Mouse (Mus musculus) lung, adult 18-20 months (tissue): ENCODE data around the gene Pdx1.
A peak's percentile ranks its signal among the peaks of the same experiment; 100 is the strongest.

Source experiments
- DNase-seq, 2 experiments: peaks; one replicate each; pipeline ENCODE4 v3.0.0; 2022; ENCODE audit warnings: mixed read lengths in 2 of 2

Pdx1 gene

DNA sequence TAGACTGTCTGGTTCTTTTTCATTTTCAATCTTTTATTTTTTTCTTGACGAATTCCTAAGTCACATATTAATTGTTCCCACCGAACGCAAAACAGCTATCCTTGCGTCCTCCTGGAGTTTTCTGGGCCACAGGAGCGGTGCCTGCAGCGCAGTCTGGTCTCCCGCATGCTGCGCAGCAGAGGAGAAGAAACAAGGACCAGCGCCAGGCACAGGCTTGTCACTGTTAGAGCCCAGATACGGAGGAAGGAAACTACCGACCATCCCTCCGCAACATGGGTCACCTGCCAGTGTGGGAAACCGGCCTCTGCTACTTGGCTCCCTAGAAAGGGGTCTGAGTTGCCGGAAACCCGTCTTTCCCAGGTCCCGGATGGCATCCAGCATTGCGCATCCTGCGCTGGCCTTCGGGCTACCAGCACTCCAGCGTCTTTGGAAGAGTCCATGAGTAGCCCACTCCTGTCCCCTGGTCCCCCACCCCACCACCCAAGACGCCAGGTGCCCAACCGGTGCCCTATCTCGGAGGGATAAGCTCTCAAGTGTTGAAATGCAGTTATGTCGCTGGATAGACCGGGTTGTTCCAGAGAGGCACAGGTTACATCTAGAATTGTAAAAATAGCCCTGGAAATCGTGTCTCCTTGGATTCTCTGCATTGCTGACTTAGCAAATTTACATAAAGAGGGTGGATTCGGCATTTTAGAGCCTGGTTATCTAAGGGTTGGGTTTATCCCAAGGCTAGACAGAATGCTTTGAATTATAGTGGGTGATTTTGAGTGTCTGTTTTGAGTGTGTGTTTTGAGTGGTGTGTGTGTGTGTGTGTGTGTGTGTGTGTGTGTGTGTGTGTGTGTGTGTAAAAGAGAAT lies 43.3 kb downstream of the Pdx1 start:
- no peak for DNase-seq

- DNase-seq = no peak
These were observed 45.1 kb downstream of the Pdx1 start for GRCm38 (mm10) chr5:147314646-147315431.

GRCm38 (mm10) chr5:147315432-147316075 lies 45.8 kb downstream of the Pdx1 start:
- no peak for DNase-seq

DNA sequence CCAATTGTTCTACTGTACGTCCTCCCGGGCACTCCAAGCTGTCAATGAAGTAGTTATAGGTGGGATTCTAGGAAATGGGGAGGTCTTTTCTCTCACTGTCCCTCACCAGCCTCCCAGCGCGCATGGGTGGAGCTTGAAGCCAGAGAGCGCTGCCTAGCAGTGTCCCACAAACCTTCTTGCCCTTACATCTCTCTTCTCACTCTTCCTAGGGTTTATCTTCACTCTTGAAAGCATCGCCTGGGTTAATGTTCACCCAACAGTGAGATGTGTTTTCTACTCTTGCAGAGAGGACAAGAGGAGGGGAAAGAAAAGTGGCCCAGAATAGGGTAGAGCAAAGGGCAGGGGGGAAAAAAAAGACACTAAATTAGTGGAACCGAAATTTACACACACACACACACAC lies 47.6 kb downstream of the Pdx1 start:
- no peak for DNase-seq

GRCm38 (mm10) chr5:147317991-147318390 lies 48.2 kb downstream of the Pdx1 start:
- DNase-seq = no peak

DNA sequence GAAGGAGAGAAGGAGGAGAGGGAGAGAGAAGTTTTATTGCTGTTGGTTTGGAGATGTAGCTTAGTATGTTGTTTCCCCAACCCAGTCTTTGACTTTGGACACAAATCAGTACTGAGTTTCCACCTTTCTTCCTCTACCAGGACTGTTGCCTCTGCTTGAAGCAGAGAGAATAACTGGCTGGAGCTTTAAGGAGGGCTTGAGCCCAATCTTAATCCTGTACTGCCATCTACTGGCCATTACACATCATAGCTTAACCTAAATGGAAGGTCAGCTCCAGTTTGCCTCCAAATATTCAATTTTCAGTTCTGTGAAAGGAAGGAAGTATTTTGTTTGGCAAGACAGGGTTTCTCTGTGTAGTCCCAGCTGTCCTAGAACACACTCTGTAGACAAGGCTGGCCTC lies 49.9 kb downstream of the Pdx1 start:
- peak in 1 of 2 experiments; percentile 23 for DNase-seq

DNA sequence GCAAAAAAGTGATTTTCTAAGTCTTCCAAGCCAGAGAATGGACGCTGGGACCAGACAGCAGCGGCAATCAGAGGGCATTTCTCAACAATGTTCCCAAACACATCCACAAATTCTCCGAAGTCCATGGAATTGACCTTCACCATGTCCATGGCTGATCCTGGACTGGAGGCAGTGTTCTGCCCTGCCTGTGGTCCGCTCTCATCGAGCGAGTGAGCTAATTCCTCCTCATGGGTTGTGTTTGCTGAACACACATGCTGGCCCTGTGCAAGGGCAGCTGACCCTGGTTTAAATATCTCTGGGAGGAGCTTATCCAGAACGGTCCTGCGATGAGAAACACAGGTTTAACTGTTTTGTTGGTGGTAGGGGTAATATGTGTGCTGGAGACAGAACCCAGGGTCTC lies 52.4 kb downstream of the Pdx1 start, which contains the start of gene Urad:
Urad (minus strand) TSS at position 258 of the 400 bp plus-strand sequence.
- no peak for DNase-seq

DNA sequence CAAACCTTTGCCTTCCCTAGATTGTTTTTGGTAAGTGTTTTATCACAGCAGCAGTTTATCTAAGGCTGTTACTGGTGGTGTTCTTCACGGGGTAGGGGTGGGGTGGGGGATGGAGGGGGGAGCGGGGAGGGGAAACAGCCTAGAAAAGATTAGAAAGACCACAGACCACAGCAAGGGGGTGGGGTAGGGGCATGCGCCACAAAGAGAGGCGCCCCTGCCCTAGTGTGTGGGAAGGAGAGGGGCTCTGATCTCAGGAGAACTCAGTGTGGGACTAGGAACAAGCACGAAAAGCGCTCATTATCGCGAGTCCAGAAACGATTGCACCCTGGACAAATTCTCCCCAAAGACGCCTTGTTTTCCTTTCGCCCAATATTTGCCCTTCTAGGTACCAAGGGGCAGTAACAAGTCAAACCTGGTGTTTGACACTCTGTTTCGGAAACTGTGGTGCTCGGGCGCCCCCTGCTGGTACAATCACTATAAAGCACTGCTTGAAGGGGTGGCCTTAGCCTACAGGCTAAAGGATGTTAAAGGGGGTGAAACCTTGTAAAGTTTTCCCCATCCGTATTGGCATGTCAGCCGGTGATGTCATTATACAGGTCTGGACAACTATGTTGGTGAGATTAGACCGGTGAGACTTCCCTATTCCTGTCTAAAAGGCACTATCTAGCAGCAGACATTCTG lies 53.6 kb downstream of the Pdx1 start:
- DNase-seq = peak; percentile 52 to 58
